Mouse (Mus musculus) gastrocnemius, postnatal 4 days (tissue): Measurements from ENCODE around the gene Kdm5b. TPM values are rescaled to one million over a fixed set of nuclear protein-coding genes. Genes with fewer than 3 reads are reported as not detected.

Experiments
- DNase-seq, 2 experiments: peaks; one replicate each; pipeline ENCODE4 v3.0.0; 2021 to 2022; ENCODE audit warnings: low spot score in 2 of 2, mixed read lengths in 2 of 2
- total RNA-seq, 2 experiments: library from RNA; stranded (reverse); gene quantifications; 2 replicates each; pipeline ENCODE4 v1.2.3; 2021

Kdm5b gene
- total RNA-seq, 2 experiments from 2014 or later = 32.8 to 37.6 TPM

- no peak for DNase-seq
Observed at GRCm38 (mm10) chr1:134580796-134581195, 20.8 kb downstream of the Kdm5b start.

- no peak for DNase-seq
Observed at GRCm38 (mm10) chr1:134583560-134583959, 23.6 kb downstream of the Kdm5b start.

- no peak for DNase-seq
Observed at GRCm38 (mm10) chr1:134589676-134590075, 29.7 kb downstream of the Kdm5b start.

- no peak for DNase-seq
Observed at GRCm38 (mm10) chr1:134591773-134592172, 31.8 kb downstream of the Kdm5b start.

DNA sequence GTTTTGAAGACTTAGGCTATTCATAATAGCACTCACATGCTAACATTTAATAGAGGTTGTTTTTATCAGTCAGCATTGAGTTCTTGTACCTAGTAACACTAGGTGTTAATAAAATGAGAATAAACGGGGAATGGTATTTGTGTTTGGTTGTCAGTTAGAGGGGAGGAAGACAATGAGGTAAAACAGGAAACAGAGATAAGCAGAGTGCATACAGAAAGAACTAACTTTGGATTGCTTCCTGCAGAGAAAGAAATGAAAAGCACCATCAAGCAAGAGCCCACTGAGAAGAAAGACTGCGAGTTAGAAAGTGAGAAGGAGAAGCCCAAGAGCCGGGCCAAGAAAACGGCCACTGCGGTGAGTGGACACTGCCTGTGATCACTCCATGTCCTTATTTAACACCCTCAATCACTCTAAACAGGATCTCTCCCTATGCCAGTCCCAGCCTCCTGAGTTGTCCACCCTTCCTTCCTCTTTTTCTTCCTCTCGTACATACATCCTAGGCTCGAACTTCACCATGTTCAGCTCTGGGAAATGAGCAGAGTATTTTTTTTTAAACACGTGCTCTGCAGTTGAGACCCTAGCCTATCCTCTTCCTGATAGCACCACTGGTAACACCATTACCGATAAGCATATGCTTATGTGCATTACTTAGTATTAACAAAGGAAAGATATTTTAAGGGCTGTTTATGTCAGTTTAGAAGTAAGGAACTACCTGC lies 37.5 kb downstream of the Kdm5b start:
- no peak for DNase-seq

GRCm38 (mm10) chr1:134604086-134604485 lies 44.1 kb downstream of the Kdm5b start:
- no peak for DNase-seq

DNA sequence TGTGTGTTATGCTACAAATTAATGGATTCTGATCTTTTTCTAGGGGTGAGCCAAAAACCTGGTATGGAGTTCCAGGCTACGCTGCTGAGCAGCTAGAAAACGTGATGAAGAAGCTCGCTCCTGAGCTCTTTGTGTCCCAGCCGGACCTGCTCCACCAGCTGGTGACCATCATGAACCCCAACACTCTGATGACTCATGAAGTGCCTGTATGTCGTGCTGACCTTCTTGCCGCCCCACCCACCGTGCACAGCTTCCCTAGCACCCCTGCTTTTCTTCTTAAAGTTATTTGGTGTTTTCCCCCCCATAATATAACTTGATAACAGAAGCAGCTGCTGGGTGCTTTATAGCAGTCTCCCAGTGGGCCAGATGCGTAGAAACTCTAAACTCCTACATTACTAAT lies 45.7 kb downstream of the Kdm5b start:
- DNase-seq = no peak

GRCm38 (mm10) chr1:134606381-134606780 lies 46.4 kb downstream of the Kdm5b start:
- DNase-seq = no peak

DNA sequence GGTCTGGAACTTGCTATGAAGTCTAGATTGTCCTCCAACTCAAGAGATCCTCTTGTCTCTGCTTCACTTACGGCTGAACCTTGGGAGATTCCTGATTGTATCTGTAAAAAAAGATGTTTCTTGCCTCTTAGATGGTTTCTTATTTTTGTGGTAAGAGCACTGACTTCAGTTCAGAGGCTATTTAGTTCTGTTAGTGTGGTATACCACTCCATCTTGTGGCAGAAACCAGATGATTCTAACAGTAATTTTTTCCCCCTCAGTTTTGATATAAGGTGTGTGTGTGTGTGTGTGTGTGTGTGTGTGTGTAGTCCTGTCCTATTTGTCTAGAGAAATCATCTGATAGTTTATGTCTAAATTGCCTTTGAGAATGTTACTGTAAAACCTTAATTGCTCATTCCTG lies 47.3 kb downstream of the Kdm5b start:
- DNase-seq = no peak

DNA sequence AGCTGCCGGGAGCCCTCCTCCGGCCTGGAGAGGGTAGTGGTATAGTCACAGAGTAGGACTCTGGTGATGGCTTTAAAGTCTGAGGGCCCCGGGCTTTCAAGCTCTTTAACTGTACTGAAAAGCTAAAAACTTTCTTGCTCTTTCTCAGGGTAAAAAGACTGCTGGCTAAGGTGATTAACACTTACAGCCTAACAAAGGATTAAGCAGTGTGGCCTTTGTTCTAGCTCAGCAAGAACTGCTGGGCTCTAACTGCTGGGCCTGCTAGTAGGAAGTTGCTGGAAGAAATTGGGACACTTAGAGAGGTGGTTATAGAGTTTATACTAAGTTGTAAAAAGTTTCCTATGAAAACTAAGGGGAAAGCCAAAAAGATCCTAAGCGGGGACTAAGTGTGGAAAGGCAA lies 49.2 kb downstream of the Kdm5b start:
- DNase-seq = no peak

DNA sequence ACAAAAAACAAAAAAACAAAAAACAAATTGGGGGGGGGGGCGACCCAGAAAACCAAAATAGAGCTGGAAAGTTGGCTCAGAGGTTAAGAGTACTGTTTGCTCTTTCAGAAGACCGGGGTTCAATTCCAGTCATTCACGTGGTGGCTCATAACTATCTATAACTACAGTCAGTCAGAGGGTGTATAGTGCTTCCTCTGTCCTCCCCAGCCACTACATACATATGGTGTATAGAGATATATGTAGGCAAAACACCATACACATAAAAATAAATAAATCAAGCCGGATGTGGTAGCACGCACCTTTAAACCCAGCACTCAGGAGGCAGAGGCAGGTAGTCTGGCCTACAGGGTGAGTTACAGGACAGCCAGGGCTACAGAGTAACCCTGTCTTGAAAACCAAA lies 54.6 kb downstream of the Kdm5b start:
- no peak for DNase-seq

DNA sequence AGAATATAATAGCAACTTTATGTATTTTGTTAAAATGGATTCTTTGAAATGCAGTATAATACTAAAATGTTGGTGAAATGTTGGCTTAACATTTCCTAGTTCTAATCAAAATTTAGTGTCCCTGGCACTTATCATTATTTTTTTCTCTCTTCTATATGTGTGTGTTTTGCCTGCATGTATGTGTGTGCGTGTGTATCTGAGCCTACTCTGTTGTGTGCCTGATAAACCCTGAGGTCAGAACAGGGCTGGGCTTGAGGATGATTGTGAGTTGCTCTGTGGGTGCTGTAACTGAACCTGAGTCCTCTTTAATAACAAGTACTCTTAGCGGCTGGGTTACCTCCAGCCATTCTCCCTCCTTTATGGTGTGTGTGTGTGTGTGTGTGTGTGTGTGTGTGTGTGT lies 55.0 kb downstream of the Kdm5b start:
- DNase-seq = no peak

DNA sequence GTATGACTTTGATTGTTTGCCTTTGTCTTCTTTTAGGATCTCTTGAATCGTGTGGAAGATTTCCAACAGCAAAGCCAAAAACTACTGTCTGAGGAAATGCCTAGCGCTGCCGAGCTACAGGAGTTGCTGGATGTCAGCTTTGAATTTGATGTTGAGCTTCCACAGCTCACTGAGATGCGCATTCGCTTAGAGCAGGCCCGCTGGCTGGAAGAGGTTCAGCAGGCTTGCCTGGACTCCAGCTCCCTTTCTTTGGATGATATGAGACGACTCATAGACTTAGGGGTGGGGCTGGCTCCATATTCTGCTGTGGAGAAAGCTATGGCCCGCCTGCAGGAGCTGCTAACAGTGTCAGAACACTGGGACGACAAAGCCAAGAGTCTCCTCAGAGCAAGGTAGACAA lies 57.7 kb downstream of the Kdm5b start:
- no peak for DNase-seq

DNA sequence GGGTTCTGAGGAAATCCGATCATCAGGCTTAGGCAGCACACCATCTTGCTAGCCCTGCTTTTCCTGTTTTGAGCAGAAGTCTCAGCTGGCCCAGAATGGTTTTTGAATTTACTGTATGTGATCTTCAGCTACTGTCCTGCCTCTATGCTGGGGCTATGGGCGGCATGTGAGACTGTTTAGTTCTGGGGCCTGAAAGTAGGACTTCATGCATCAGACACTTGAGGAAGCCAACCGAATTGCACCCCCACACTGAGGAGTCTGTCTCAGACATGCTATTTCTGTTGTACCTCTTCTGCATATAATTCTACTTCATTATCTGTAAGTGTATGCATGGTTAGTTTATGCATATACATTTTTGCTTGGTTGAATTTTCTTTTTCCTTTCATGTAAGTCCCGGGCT lies 65.4 kb downstream of the Kdm5b start:
- DNase-seq = no peak

DNA sequence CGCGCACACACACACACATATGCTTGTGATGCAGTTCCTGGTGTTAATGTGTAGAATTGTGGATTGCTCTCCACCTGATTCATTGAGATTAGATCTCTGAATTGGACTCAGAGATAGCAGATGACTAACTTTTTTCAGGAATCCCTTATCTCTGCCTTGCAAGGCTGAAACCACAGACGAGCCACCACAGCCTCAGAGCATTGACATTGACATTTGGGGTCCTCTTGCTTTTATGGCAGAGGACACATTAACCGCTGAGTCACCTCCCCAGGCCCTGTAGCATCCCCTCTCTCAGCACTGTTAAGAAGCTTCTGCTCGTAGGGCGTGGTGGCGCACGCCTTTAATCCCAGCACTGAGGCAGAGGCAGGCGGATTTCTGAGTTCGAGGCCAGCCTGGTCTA lies 69.5 kb downstream of the Kdm5b start:
- DNase-seq = no peak

GRCm38 (mm10) chr1:134634296-134634695 lies 74.3 kb downstream of the Kdm5b start:
- DNase-seq = no peak

DNA sequence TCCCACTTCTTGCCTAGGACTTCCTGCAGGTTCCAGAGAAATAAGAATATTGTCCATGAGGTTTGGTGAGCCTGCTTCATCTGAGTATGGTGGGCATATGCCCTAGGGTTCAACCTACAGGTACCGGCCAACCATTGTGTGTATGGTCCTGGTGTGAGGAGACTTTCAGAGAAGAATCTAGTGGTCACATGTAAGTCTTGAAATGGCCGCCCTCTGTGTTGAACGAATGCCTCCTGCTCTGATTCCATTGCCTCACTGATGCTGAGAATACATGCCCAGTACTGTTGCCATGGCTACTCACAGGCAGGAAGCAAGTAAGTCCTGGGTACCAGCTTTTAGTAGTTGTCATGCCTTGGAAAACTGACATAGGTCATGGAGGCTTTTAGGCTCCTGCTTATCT lies 76.3 kb downstream of the Kdm5b start:
- no peak for DNase-seq

DNA sequence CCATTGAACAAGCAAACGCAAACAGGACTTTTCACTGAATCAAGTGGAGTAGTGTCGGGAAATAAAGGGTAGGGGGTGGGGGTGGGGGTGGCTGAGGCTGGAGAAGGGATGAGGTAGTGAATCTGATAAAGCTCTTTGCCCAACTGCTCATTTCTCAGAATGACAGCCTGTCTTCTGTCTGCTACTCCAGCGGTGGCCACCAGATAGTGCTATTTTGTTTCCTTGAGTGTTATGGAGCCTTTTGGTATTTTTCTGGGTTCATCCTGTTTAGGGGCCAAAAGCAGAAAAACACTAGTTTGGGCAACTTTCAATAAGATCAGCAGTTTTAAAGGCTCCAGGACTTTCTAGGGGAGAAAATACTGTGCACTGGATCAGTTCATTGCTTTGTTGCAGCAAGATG lies 76.7 kb downstream of the Kdm5b start:
- DNase-seq = peak in 1 of 2 experiments; percentile 30

GRCm38 (mm10) chr1:134638041-134638440 lies 78.1 kb downstream of the Kdm5b start:
- DNase-seq = no peak

- peak in 1 of 2 experiments; percentile 61 for DNase-seq
Observed at GRCm38 (mm10) chr1:134638522-134638921, 78.6 kb downstream of the Kdm5b start.

DNA sequence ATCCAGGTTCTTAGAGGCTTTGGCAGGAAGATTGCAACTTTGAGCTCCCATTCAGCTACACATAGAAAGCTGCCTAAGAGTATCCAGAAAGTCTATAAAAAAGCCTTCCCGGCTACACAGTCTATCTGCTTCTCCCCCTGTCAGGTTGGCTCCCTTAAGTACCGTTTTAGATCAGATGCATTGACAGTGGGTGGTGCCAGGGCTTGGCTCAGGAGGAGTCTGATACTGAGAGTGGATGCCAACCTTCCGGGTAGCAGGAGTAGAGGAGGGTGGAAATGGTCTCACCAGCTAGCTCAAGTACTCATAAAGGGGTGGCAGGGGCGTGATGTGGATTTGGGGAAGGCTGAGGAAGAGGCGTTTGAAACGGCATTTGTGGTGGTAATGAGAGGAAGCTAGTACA lies 79.5 kb downstream of the Kdm5b start:
- DNase-seq = no peak

- no peak for DNase-seq
Observed at GRCm38 (mm10) chr1:134641507-134641906, 81.5 kb downstream of the Kdm5b start.

GRCm38 (mm10) chr1:134643702-134644101 lies 83.7 kb downstream of the Kdm5b start:
- DNase-seq = no peak
